Mouse (Mus musculus) spleen, postnatal 4 days (tissue): ENCODE measurements around the gene Vti1a.

Experiments used
- DNase-seq, 2 experiments: peaks; one replicate each; pipeline ENCODE4 v3.0.0; 2022; ENCODE audit warnings: low spot score in 2 of 2

Vti1a gene

DNA sequence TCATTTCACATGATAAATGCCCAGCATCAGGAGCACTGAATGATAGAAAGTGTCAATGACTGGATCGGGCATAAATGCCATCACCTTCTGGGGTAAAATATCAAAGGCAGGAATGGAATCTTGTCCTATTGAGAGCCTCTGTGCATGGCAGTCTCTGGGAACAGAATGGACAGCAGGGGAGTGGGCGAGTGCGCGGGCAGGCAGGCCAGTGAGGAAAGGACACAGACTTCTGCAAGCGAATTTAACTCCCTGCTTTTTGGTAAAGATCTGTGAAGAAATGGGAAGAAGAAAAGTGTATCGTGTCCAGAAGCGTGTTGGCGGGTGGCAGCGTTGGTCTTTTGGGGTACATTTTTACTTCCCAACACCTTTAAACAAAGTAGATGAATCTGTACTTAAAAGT lies 207.2 kb downstream of the Vti1a start:
- DNase-seq, result no peak

DNA sequence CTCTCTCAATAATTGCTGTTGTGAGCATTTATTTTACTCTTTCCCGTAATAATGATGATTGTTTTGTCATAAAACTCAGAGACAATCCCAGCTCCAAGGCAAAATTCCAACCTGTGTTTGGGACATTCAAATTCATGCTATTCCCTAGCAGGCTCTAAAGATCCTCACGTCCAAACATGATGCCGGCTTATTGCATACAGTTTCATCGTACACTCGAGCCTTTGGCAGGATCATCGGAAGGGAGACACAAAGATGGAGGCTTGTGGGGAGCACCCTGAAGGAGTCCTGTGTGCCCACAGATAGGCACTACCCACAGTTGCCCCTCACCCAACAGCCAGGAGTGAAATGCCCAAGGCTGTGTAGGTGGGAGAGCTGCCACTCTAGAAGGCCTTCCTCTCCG lies 208.3 kb downstream of the Vti1a start:
- DNase-seq, result no peak

DNA sequence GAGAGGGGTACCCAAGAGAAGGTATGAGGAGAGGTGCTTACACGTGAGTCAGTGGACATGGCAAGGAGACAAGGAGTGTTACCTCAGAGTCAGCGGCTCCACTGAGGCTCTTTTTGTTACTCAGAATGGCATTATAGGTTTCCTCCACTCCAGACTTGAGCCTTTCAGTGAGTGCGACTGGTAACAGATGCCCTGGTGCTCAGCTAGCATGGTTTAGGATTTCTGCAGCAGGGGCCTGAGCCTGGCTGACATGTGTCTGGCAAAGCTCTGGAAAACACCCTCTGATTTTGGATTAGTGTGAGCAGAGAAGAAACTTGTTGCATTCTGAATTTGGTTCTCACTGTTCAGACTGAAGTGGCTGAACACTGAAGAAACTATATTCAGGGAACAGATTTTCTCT lies 209.0 kb downstream of the Vti1a start:
- no peak for DNase-seq

DNA sequence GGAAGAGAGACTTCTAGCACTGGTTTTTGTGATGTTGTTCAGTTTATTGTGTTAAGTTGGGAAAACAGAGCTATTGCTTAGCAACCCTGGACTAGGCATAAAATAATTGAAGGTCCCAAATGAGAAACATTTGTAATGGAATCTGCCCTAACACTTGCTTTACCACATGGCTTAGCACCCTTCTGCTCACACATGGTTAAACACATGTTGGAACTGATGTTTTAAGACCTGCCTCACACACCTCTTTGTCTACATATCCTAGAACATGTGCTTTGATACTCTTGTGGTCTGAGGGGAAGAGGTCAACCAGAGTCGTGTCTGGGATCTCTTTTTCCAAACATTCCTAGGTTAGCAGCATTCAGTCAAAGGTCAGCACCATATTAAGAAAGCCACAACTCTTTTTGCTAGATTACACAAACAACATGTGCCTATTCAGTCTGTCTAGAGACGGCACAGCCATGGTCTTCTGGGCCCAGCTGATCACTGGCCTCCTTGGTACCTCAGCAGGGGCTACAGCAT lies 210.7 kb downstream of the Vti1a start:
- no peak for DNase-seq

DNA sequence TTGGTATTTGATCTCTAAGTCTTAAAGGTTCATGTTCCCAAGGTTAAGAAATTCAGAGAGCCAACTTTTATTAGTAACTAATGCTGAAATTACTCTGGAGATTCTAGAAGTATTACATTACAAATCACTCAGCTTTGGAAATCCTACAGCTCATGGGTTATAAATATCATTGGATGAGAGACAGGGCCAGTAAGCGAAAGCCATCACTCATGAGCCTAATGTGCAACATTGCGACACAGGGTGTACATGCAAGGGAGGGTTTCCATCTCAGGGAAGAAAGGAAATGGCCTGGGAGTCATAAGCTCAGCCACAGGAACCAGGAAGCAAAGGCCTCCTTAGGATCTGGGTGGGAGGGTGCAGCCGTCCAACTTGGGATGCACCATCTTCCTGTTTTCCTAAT lies 213.9 kb downstream of the Vti1a start:
- DNase-seq, result no peak

DNA sequence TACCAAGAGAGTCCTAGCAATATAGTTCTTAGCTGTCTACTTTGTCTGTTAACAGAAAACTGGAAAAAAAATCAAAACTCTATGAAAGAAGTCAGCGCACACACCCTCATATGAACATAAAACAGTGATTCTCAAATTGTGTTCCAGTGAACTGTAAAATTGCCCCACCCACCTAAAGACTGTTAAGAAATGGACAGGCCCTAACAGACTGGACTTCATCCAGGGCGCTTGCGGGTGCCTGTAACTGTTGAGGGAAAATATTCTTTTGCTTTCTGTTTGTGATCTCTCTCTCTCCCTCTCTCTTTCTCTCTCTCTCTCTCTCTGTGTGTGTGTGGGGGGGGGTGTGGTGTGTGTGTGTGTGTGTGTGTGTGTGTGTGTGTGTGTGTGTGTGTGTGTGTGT lies 216.6 kb downstream of the Vti1a start:
- no peak for DNase-seq

DNA sequence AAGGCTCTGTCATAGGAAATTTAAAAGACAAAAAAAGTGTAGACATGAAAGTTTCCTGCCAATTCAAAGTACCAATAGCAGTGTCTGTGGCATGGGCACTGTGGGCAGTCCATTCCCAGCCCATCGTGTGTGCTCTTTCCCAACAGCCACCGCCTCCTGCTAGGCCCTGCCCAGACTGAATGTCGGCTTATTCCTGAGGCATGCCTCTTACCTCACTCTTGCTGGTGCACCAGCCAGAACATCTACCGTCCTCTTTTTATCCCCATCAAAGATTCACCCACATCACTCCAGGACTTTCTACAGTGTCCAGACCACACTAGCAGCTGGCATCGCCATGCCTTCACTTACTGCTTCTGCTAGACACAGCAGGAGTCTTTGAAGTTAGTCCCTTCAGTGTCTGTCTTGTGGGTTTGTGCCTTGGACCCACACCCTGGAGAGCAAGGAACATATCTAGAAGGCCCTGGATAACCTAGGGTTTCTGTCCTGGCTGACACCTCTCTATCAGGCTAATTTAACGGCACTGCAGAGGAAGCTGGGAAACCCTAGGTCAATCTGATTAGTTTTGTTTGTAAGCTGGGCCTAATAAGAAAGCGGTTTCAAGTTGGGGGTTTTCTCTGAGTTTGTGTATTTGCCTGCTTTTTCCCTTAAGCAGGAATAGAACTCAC lies 220.3 kb downstream of the Vti1a start:
- no peak for DNase-seq

DNA sequence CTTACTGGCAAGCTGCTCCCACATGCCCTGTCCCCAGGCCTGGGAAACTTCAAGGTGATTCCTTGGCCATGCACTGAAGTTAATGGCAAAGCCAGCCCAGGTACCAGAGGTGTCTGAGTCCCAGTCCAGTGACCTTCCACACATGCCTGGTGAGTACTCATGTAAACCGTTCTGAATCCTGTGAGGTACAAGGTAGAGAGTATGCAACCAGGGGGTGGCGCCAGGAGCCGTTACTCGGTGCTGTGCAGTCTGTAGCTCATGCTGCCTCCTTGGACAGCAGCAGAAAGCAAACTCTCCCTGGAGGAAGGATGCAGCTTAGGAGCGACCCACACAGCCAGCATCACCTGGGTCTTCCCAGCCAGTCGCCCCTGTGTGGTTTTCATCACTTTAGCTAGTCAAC lies 221.6 kb downstream of the Vti1a start:
- DNase-seq, result no peak

DNA sequence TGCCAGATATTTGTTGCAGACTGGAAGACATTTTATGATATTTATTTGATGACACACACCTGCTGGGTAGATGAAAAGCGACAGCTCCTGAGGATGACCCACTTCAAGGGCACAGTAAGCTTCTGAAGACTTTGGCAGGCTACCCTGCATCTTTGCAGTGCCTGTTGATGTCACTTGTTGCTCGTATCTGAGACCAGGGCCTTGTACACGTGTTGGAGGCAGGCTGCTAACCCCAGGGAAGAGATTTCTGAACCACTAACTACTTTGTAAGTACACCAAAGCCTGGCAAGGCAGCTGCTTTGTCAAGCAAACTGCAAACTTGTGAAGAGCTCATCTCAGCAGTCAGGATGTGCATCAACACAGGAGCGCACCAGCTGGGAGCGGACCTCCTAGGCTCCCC lies 225.5 kb downstream of the Vti1a start:
- no peak for DNase-seq

DNA sequence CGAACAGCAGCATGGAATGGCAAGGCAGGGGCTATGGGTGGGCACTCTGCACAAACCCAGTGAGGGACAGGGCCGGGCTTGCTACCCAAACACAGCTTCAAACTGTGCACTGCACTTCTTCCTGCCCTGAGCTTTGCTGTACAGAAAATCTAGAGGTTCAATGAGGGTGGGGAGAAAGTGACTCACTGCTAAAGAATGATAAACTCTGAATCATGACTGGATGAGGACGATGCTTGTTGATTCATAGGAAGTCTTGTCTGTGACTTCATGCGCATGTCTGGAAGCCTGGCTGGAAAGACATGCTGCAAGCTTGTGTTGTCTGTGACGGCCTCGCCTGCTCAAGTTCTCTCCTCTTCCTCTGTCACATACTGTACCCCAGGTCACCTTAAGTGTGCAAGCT lies 226.4 kb downstream of the Vti1a start:
- DNase-seq, result no peak

DNA sequence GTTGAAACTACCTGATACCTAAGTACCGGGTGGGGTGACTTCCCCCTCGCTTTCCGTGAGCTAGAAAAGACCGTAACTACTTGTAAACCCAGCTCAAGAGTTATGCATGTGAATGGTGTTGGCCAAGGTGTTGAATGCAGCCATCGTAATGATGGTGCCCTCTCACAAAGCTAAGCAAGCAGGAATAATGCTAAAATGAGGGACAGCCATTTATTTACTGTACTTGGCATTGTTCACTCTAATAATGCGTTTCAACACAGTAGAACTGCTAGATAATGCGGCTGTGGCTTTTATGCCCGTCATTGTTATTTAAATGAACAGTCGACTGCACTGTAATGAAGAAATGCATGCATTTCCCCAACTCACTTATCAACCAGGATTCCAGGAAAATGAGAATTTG lies 227.1 kb downstream of the Vti1a start:
- no peak for DNase-seq

DNA sequence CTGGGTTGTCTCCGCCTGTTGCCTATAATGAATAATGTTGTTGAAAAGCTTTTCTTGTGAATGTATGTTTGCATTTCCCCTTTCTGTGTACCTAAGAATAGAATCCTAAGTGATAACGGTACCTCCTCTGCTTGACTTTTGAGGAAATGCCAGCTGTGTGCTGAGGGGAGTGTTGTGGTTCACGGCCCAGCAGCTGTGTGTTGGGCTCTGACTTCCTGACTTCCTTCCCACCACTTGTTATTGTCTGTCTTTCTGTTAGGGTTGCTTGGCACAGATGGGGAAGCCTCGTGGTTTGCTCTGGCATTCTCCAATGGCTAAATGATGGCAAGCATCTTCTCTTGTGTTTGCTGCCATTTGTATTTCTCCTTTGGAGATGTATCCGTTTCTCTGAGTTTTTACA lies 228.4 kb downstream of the Vti1a start:
- no peak for DNase-seq

DNA sequence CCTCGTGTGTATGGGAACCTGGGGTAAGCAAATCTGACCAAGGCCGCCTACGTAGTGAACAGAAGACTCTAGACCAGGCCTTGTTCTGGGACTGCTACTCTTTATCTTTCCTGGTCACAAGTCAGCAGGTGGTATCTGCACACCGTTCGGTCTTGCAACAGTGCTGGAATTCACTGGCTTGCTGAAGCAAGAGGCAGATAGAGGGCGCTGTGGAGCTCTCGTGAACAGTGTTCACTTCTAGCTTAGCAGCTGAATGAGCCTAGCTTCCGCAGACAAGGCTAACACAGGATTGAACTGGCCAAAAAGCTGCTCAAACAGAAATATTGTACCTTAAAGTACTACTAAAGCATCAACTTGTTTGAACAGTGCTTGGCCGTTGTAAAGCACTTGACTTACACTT lies 229.4 kb downstream of the Vti1a start:
- peak; percentile 79 to 92 for DNase-seq

DNA sequence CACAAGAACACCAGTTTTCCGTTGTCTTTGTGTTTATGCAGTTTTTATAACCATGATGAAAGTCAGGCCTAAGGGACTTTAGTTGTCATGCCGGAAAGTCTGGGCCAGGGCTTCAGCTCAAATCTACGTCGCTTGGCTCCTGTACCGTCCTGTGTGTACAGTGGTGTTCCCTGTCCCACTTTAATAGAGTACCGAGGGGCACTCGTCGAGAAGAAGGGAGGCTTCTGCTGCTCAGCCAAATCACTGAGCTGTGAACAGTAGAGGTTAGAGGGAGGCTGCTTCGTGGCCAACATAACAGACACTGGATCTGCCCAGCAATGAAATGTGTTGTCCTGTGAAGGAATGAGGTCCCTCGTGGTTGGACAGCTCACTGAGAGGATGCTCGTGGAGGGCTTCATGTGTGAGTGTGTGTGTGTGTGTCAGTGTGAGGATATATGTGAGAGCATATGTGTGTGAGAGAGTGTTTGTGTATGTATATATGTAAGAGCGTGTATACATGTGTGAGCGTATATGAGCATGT lies 230.0 kb downstream of the Vti1a start:
- no peak for DNase-seq

DNA sequence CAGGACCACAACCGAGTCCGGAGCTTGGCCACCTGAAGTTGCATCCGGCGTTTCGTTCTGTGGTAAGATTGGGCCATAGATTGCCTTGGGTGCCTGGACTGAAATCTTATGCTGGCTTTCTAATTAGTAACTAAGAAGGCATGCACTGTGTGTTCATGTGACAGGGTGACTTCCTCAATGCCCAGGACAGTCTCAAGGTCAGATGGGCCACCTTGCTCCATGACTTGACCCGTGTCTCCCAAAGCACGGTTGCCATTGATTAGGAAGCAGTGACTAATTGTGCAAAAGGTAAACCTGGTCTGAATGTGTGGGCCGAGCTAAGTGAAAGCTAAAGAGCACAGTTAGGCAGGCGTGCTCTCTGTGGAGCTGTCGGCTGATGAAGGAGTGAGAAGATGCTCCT lies 232.1 kb downstream of the Vti1a start:
- no peak for DNase-seq

DNA sequence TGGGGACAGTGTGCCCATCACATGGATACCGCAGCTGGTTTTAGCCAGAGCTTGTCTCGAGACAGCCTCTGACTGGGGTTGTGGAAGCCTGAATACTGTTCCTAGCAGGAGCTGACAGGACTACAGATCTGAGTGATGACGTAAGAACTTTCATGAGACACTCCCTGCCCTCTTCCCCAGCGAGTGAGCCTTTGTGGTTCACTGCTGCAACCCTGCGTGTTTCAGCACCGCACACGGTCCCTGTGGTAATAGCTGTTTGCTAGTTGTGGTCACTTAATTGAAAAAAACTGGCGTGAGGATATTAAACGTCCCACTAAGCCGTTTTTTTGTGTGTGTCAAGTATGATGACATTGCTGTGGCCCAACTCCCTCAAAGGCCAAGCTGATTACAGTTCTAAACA lies 232.6 kb downstream of the Vti1a start:
- no peak for DNase-seq

DNA sequence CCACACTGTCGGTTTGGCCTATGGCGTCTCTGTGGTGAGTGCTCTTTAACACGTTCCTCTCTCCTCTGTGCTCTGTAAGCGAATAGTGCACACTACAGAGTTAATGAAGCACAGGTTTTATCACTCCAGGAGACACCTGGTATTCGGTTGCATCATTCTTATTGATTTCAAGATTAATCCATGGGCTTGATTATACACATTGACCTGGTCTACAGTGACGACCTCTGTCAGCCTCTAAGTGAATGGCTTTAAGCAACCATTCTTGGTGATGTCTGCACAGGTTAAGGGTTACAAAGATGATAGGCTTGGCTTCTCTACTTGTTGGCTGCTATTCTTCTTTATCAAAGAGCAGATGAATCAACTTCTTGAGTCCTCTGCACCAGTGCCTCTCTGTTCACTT lies 234.1 kb downstream of the Vti1a start:
- no peak for DNase-seq

DNA sequence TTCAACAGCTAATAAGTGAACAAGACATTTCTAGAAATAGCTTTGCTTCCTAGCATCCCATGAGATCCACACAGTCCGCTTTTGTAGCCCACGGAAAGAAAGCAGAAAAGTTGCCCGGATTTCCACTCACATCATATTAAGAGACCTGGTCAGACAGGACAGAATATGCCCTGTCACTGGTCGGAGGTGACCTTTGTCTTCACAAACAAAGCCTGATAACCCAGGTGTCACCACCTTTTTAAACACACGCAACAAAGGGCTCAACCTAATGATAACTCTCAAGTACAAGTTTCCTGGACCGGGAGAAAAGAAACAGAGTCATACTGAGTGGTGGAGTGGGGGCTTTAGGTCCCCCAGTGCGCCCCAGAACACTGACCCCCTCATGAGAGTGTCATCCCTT lies 236.2 kb downstream of the Vti1a start:
- no peak for DNase-seq

DNA sequence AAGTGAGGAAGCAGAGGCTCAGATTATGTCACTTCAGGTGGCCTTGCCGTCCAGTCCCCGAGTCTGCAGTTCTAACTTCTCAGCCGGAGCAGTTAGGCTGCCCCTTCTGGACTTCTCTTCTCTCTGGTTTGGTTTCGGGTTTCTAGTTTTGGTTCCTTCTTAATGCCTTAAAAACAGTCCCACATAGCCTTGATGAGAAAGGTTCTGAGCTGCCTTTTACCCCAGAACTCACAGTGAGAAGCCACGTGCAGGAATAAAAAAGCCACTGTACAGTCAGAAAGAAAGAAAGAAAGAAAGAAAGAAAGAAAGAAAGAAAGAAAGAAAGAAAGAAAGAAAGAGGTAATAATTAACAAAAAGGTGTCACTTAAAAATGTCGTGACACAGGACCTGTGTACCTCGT lies 236.8 kb downstream of the Vti1a start:
- no peak for DNase-seq

DNA sequence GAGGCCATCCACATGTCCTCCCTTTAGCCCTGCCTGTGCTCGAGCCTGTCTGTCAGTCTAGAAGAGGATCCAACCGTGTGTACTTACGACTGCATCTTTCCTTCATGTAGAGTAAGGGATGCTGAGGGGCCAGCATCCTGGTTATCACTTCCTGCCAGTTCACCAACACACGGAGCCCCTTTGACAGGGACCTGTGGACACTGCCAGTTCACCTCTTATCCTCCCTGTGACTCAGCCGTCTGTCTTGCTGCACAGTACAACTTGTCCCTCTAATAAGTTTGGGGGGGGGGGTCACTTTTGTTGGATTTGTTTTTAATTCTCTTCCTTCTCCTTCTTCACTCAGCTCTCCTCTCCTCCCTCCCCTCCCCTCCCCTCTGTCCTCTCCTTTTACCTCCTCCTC lies 238.2 kb downstream of the Vti1a start:
- DNase-seq, result no peak

DNA sequence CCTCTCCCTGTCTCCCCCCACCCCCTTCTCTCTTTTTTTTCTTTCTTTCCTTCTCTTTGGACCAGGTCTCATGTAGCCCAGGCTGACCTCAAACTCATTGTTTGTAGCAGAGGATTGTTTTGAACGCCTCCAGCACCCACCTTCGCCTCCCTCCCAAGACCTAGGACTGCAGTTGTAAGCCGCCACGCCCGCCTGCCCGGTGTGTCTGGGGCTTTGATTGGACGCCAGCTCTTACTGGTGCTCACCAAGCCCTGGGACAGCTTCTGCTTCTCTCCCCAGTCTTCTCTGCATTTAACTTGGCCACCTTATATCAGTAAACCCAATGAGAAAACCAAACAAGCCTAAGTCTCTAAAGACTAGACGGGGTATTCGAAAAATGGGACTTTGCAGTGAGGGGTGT lies 238.6 kb downstream of the Vti1a start:
- no peak for DNase-seq

DNA sequence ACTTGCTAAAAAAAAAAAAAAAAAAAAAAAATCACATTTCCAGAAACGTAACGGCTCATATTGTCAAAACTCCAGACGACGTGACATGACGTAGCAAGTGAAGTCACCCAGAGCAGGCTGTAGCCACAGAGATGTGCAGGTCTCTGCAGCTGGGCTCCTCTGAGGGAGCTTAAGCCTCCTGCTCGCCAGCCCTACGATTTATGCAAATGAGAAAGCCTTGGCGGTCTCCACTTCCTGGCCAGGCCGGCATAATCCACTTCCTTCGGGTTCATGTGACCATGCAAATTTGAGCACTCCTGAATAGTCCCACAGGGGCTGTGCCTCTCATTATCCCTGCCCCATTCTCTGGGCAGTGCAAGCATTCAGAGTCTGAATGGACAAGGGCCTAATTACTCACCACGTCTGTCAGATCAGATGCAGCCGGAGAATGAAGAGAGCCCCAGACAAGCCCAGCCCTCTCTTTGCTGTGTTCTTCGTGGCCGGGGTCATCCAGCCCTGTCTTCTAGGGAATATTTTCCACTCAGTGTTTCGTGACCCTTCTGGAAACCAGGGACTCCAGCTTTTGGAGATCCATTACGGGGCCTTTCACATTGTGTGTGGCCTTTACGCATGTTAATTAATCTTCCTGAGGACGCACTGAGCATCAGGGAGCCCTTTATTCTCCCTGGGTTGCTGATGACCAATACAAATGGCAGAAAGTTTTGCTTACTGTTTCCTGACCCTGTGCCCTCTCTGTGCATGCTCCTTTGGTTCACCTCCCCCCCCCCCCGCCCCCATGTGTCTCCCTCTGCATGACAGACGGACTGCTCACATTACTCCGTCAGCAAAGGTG lies 240.3 kb downstream of the Vti1a start:
- peak in 1 of 2 experiments; percentile 45 for DNase-seq

DNA sequence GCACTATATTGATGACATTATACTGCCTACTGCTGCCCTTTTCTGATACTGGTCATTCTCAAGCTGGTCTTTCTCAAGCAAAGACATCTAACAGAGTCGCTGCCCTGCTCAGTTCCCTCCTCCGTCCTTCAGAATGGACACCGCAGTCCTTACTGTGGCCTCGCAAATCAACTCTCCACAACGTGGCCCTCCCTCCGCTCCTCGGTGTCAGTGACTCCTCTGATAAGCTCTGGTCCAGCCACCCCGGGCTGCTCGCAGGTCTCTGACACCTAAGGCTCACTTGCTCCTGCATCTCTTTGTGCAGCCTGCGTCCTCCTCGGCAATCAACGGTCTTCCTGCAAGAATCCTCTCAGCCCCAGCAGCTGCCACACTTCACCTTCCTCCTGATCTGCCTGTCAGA lies 243.2 kb downstream of the Vti1a start:
- DNase-seq, result no peak
